Mouse (Mus musculus): Measurements from ENCODE around the gene Vav3. TPM values are rescaled to one million over a fixed set of nuclear protein-coding genes. Genes with fewer than 3 reads are reported as not detected.

Gene Vav3
- total and polyA plus RNA-seq, 3 experiments = 0.08 TPM; not detected in 2

- Histone ChIP-seq H3K4me2 (ENCODE audit: insufficient read depth, low read depth, poor library complexity, severe bottlenecking) (no peak overlapping the region), H3K9me3 (replicated peaks; ENCODE audit: low read length) (peaks cover 29% of the 10 kb centered on the region), H3K4me3 (replicated peaks in 1 of 3; ENCODE audit: low read depth in 2 of 3, low read length in 2 of 3, poor library complexity in 1 of 3) (no peak overlapping the region), H3K27me3 (replicated peaks) (no peaks in the 10 kb centered on the region), H3K79me2 (replicated peaks; ENCODE audit: control insufficient read depth, extremely low read depth, insufficient read depth, poor library complexity, severe bottlenecking) (no peaks in the 10 kb centered on the region), H3K4me1 (ENCODE audit: control insufficient read depth in 1 of 2, insufficient read depth in 2 of 2) (no peaks in the 10 kb centered on the region), H3K27ac (ENCODE audit: insufficient read depth, low read depth) (no peak overlapping the region), H3K36me3 (replicated peaks in 1 of 2; ENCODE audit: control insufficient read depth in 1 of 2, insufficient read depth in 1 of 2, low read length in 1 of 2) (no peaks in the 10 kb centered on the region), H3K9ac (ENCODE audit: insufficient read depth, low read depth) (no peak overlapping the region)
- in situ Hi-C loops (cut with MboI; ENCODE audit: low pct_ligation_motif_present, low pct_unique_long_range_greater_than_20kb, low sequenced_read_pairs) (no loop called here), dilution Hi-C loops (cut with MboI; ENCODE audit: extremely low pct_ligation_motif_present, extremely low pct_unique_long_range_greater_than_20kb, low sequenced_read_pairs) (no loop called here)
- TF ChIP-seq USF1 (IDR thresholded peaks at IDR 0.05; ENCODE audit: low read depth, low read length) (no peak), POLR2AphosphoS2 (IDR thresholded peaks at IDR 0.05; ENCODE audit: low read depth, low read length) (no peak), EP300 (IDR thresholded peaks at IDR 0.05; ENCODE audit: low read length) (no peak), JUND (conservative IDR thresholded peaks at IDR 0.05; ENCODE audit: low read depth, low read length) (no peak), ZC3H11A (IDR thresholded peaks at IDR 0.05; ENCODE audit: low read depth, low read length) (no peak), SIN3A (IDR thresholded peaks at IDR 0.05; ENCODE audit: low read length) (no peak), CHD2 (IDR thresholded peaks at IDR 0.05; ENCODE audit: low read length) (no peak), E2F4 (IDR thresholded peaks at IDR 0.05; ENCODE audit: insufficient replicate concordance, low read depth, low read length) (no peak), MYC (IDR thresholded peaks at IDR 0.05; ENCODE audit: low read depth, low read length) (no peak), SMC3 (IDR thresholded peaks at IDR 0.05; ENCODE audit: low read depth, low read length) (no peak), MAX (IDR thresholded peaks at IDR 0.05; ENCODE audit: low read length) (no peak), GABPA (IDR thresholded peaks at IDR 0.05; ENCODE audit: insufficient replicate concordance, low read depth, low read length) (no peak), PAX5 (IDR thresholded peaks at IDR 0.05; ENCODE audit: low read length) (no peak), TBP (conservative IDR thresholded peaks at IDR 0.05; ENCODE audit: low read depth, low read length) (no peak), USF2 (conservative IDR thresholded peaks at IDR 0.05; ENCODE audit: low read depth, low read length) (no peak), NRF1 (IDR thresholded peaks at IDR 0.05; ENCODE audit: low read depth, low read length) (no peak), ZNF384 (IDR thresholded peaks at IDR 0.05; ENCODE audit: low read depth, low read length) (no peak), NELFE (IDR thresholded peaks at IDR 0.05; ENCODE audit: low read depth, low read length) (no peak), RCOR1 (conservative IDR thresholded peaks at IDR 0.05; ENCODE audit: low read depth, low read length) (no peak)
- no peak for DNase-seq (ENCODE audit: extremely low read depth)
Measured at GRCm38 (mm10) chr3:109623770-109624169, 283.3 kb downstream of the Vav3 start.

- Histone ChIP-seq H3K27me3 (replicated peaks) (no peaks in the 10 kb centered on the region), H3K79me2 (replicated peaks; ENCODE audit: control insufficient read depth, extremely low read depth, insufficient read depth, poor library complexity, severe bottlenecking) (no peaks in the 10 kb centered on the region), H3K27ac (ENCODE audit: insufficient read depth, low read depth) (no peak overlapping the region), H3K9ac (ENCODE audit: insufficient read depth, low read depth) (no peak overlapping the region), H3K4me1 (ENCODE audit: control insufficient read depth in 1 of 2, insufficient read depth in 2 of 2) (no peaks in the 10 kb centered on the region), H3K9me3 (replicated peaks; ENCODE audit: low read length) (peaks cover 15% of the 10 kb centered on the region), H3K4me3 (replicated peaks in 1 of 3; ENCODE audit: low read depth in 2 of 3, low read length in 2 of 3, poor library complexity in 1 of 3) (no peak overlapping the region), H3K4me2 (ENCODE audit: insufficient read depth, low read depth, poor library complexity, severe bottlenecking) (no peak overlapping the region), H3K36me3 (replicated peaks in 1 of 2; ENCODE audit: control insufficient read depth in 1 of 2, insufficient read depth in 1 of 2, low read length in 1 of 2) (no peaks in the 10 kb centered on the region)
- dilution Hi-C loops (cut with MboI; ENCODE audit: extremely low pct_ligation_motif_present, extremely low pct_unique_long_range_greater_than_20kb, low sequenced_read_pairs) (no loop called here), in situ Hi-C loops (cut with MboI; ENCODE audit: low pct_ligation_motif_present, low pct_unique_long_range_greater_than_20kb, low sequenced_read_pairs) (no loop called here)
- DNase-seq (ENCODE audit: extremely low read depth) = no peak
- no peak for TF ChIP-seq MAX (IDR thresholded peaks at IDR 0.05; ENCODE audit: low read length)
- no peak for TF ChIP-seq TCF12 (IDR thresholded peaks at IDR 0.05; ENCODE audit: low read depth, low read length)
- no peak for TF ChIP-seq SMC3 (IDR thresholded peaks at IDR 0.05; ENCODE audit: low read depth, low read length)
- TF ChIP-seq MAZ (IDR thresholded peaks at IDR 0.05; ENCODE audit: low read depth, low read length) = no peak
- no peak for TF ChIP-seq NELFE (IDR thresholded peaks at IDR 0.05; ENCODE audit: low read depth, low read length)
- no peak for TF ChIP-seq MXI1 (IDR thresholded peaks at IDR 0.05; ENCODE audit: low read depth, low read length)
- TF ChIP-seq MAFK (IDR thresholded peaks at IDR 0.05; ENCODE audit: insufficient replicate concordance, low read length) = no peak
- TF ChIP-seq HCFC1 (IDR thresholded peaks at IDR 0.05; ENCODE audit: low read depth, low read length) = no peak
- no peak for TF ChIP-seq RAD21 (IDR thresholded peaks at IDR 0.05; ENCODE audit: low read depth, low read length)
- no peak for TF ChIP-seq TBP (conservative IDR thresholded peaks at IDR 0.05; ENCODE audit: low read depth, low read length)
- TF ChIP-seq IRF4 (IDR thresholded peaks at IDR 0.05; ENCODE audit: low read depth, low read length) = no peak
- no peak for TF ChIP-seq NRF1 (IDR thresholded peaks at IDR 0.05; ENCODE audit: low read depth, low read length)
- TF ChIP-seq MYC (IDR thresholded peaks at IDR 0.05; ENCODE audit: low read depth, low read length) = no peak
- TF ChIP-seq GABPA (IDR thresholded peaks at IDR 0.05; ENCODE audit: insufficient replicate concordance, low read depth, low read length) = no peak
Measured at GRCm38 (mm10) chr3:109636045-109636444, 295.6 kb downstream of the Vav3 start.
